Mouse (Mus musculus): Measurements from ENCODE around the gene Cox6b1.

DNA sequence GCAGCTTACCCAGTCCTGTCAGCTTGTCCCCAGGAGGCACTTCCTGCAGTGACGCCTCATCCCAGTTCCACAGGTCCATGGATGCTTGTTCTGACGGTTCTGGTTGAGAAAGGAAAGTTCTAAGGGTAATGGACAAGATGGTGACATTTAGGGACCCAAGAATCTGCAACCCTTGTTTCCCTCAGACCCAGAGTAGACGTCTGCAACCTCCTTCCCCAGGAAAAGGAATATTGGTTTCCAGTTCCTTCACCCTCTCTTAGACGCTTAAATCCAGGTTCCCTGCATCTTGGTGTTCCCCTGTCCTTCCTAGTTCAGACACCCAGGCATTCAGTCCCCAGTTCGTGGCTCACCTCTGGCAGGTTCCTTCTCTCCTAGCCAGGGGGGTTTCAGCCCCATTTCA, 9.8 kb upstream of the Cox6b1 start, which contains the start of gene Etv2:
- TF ChIP-seq MAX (IDR thresholded peaks at IDR 0.05) (no peak), CTCF (IDR thresholded peaks at IDR 0.05; ENCODE audit: control insufficient read depth, insufficient read depth, insufficient read length) (no peak), MYOD1 (IDR thresholded peaks at IDR 0.05; ENCODE audit: control insufficient read depth, insufficient read length, low read depth) (no peak)
